Mouse (Mus musculus) heart, embryonic 14.5 days (tissue): Measurements from ENCODE around the gene Mt2. TPM values are rescaled to one million over a fixed set of nuclear protein-coding genes. Genes with fewer than 3 reads are reported as not detected.

Experiments used
- polyA plus RNA-seq: library from polyadenylated mRNA; unstranded; fragments of >200 nt; fragmentation: Nextera tagmentation; extraction: Ambion mirVana; gene quantifications from 2 replicates; pipeline ENCODE4 v1.2.1, GENCODE M21; 2014

Mt2 gene
- polyA plus RNA-seq, 1 experiment from 2014 or later = 37.5 TPM

Other genes starting within 250 kb of the Mt2 start
- gene Amfr, start 159.8 kb upstream of the Mt2 start, polyA plus RNA-seq = 60.3 and 63.1 TPM in 2 replicates
- 85.6 and 88.1 TPM in 2 replicates for gene Nudt21, start 135.6 kb upstream of the Mt2 start, polyA plus RNA-seq
- gene Ogfod1, start 135.5 kb upstream of the Mt2 start, polyA plus RNA-seq = 11.9 and 12.2 TPM in 2 replicates
- gene Bbs2, start 73.7 kb upstream of the Mt2 start, polyA plus RNA-seq = 7.9 and 12.4 TPM in 2 replicates
- not detected in 2 replicates for gene Mt4, start 35.5 kb upstream of the Mt2 start, polyA plus RNA-seq
- 78.6 and 88.7 TPM in 2 replicates for gene Mt3, start 20.1 kb upstream of the Mt2 start, polyA plus RNA-seq
- gene Mt1, start 6.4 kb downstream of the Mt2 start, polyA plus RNA-seq = 438 and 453 TPM in 2 replicates
- 56.9 and 59.4 TPM in 2 replicates for gene Nup93, start 41.9 kb downstream of the Mt2 start, polyA plus RNA-seq
- gene Slc12a3, start 156.5 kb downstream of the Mt2 start, polyA plus RNA-seq = not detected in 2 replicates
- 99.7 and 105 TPM in 2 replicates for gene Herpud1, start 213.8 kb downstream of the Mt2 start, polyA plus RNA-seq